Mouse (Mus musculus) hindbrain, embryonic 13.5 days (tissue): ENCODE measurements around the gene Edn2. TPM values are rescaled to one million over a fixed set of nuclear protein-coding genes. Genes with fewer than 3 reads are reported as not detected.

Source experiments
- ATAC-seq: fragments of 200-750 bp; cut with Nextera tagmentation; 2 replicates; pipeline ENCODE4 v1.8.0; 2017; ENCODE audit warnings: moderate TSS enrichment; ENCODE audit not compliant: low FRiP score
- H3K27ac ChIP-seq: fragments of 300-500 bp; sonication (generic); 2 replicates; pipeline ENCODE4 v1.5.1; 2015; ENCODE audit warnings: inconsistent platforms, mild to moderate bottlenecking, moderate library complexity
- H3K27me3 ChIP-seq: fragments of 300-500 bp; sonication (generic); 2 replicates; pipeline ENCODE4 v1.6.1; 2015; ENCODE audit warnings: mild to moderate bottlenecking, inconsistent platforms
- H3K36me3 ChIP-seq: fragments of 300-500 bp; sonication (generic); 2 replicates; pipeline ENCODE4 v1.6.1; 2015; ENCODE audit warnings: mild to moderate bottlenecking, inconsistent platforms
- H3K4me1 ChIP-seq: fragments of 300-500 bp; sonication (generic); replicated peaks from 2 replicates; pipeline ENCODE4 v1.6.1; 2015; ENCODE audit warnings: inconsistent platforms
- H3K4me2 ChIP-seq: fragments of 300-500 bp; sonication (generic); 2 replicates; pipeline ENCODE4 v1.6.1; 2015; ENCODE audit warnings: inconsistent platforms, mild to moderate bottlenecking, moderate library complexity
- H3K4me3 ChIP-seq: fragments of 300-500 bp; sonication (generic); 2 replicates; pipeline ENCODE4 v1.5.1; 2015; ENCODE audit warnings: mild to moderate bottlenecking, inconsistent platforms
- H3K9ac ChIP-seq: fragments of 300-500 bp; sonication (generic); 2 replicates; pipeline ENCODE4 v1.6.1; 2015; ENCODE audit warnings: mild to moderate bottlenecking, inconsistent platforms
- H3K9me3 ChIP-seq: fragments of 300-500 bp; sonication (generic); 2 replicates; pipeline ENCODE4 v1.6.1; 2016; ENCODE audit warnings: inconsistent platforms
- WGBS: fragments of 180-500 bp; shearing (Covaris S2); methylation state at CpG from one replicate; pipeline ENCODE4 v1.1.7; 2015; 5-methylcytosine and 5-hydroxymethylcytosine counted together
- polyA plus RNA-seq: library from polyadenylated mRNA; unstranded; fragments of >200 nt; fragmentation: Nextera tagmentation; extraction: Ambion mirVana; gene quantifications from 2 replicates; pipeline ENCODE4 v1.2.1, GENCODE M21; 2015

Edn2 gene
- polyA plus RNA-seq, 1 experiment from 2014 or later = 0.12 TPM

DNA sequence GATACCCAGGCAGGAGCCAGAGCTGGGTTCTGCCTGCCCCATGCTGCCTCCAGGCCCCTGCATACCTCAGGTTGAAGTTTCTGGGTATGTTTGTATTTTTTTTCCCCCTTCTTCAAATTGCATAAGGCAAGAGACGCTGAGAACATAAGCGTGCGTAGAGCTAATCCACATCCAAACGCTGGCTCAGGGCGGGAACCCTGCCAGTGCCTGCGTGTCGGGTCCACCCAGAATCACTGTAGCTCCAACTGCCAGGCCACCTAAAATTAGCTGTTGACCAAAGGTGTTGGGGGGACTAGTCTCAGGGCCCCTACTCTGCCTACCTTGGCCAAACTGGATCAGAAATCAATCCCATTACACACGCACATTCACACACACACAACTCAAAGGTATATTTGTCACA is 1.6 kb downstream of the Edn2 start:
- Histone ChIP-seq H3K27ac (no peak overlapping the region), H3K4me2 (no peak overlapping the region), H3K9ac (no peak overlapping the region), H3K4me1 (peaks cover 20% of the 10 kb centered on the region), H3K9me3 (no peaks in the 10 kb centered on the region), H3K4me3 (no peak overlapping the region), H3K36me3 (no peaks in the 10 kb centered on the region), H3K27me3 (peaks cover 14% of the 10 kb centered on the region; the same call in 1 of the 2 replicates)
- no peak for ATAC-seq
- 90% methylated on average over 8 of the region's 8 CpGs for WGBS

DNA sequence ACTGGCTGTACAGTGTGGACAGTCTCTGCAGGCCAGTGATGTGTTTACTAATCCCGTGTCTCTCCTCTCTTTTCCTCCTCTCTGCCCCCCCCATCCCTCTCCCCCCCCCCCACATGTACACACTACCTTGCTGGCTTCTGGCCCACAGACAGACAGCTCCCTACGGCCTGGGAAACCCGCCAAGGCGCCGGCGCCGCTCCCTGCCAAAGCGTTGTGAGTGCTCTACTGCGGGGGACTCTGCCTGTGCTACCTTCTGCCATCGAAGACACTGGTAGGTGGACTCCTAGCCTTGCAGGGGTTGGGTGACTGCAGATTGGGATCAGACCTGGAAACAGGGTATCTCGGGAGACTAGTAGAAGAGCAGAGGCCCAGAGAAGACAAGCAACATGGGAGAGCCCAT is 2.2 kb downstream of the Edn2 start:
- peaks cover 20% of the 10 kb centered on the region for H3K4me1 ChIP-seq
- no peaks in the 10 kb centered on the region for H3K9me3 ChIP-seq
- H3K36me3 ChIP-seq = no peaks in the 10 kb centered on the region
- peaks cover 14% of the 10 kb centered on the region; the same call in 1 of the 2 replicates for H3K27me3 ChIP-seq
- H3K4me2 ChIP-seq = no peak overlapping the region
- no peak overlapping the region for H3K9ac ChIP-seq
- WGBS = 70% methylated on average over 11 of the region's 11 CpGs
- no peak overlapping the region for H3K27ac ChIP-seq
- no peak overlapping the region for H3K4me3 ChIP-seq
- peak; percentile 54; the same call in 1 of the 2 replicates for ATAC-seq

DNA sequence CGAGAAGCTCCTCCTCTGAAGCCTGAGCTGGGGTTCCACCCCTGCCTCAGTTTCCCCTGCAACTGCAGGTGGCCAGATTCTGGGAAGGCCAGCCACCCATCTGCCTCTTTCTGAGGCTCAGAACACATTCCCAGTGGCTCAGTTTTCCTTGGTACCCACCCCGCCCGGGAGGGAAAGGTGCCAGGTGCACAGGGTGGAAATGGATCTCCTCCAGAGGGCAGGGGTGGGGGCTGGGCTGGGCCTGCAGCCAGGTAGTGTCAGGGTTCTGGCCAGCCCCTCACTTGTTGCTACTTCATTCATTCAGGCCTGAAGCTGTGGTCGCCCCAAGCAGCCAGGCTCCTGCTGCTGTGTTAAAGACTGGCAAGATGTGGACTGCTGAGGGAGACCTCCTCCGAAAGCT is 3.3 kb downstream of the Edn2 start:
- Histone ChIP-seq H3K9me3 (no peaks in the 10 kb centered on the region), H3K27me3 (peaks cover 14% of the 10 kb centered on the region; the same call in 1 of the 2 replicates), H3K36me3 (no peaks in the 10 kb centered on the region), H3K4me2 (no peak overlapping the region), H3K27ac (no peak overlapping the region), H3K9ac (no peak overlapping the region), H3K4me3 (no peak overlapping the region), H3K4me1 (peaks cover 28% of the 10 kb centered on the region)
- 91% methylated on average over 5 of the region's 5 CpGs for WGBS
- ATAC-seq = no peak

DNA sequence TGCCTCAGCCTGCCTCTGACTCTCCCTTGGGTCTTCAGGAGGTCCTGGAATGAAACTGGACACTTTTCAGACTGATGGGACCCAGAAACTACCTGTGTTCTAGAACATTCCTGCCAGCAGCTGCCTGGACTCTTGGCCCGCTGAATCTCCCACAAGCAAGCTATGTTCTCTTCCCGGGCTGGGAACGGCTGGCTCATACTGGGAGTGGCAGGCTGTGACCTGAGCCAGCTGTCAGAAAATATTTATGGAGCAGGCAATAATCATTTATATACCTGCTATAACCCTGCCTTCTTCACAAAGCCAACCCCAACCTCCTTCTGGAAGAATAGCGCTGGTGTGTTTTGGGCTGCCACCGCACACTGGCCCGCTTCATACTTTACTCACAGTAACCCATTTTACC is 6.8 kb downstream of the Edn2 start:
- Histone ChIP-seq H3K27me3 (no peaks in the 10 kb centered on the region), H3K4me1 (peaks cover 30% of the 10 kb centered on the region), H3K9ac (no peak overlapping the region), H3K36me3 (no peaks in the 10 kb centered on the region), H3K4me2 (no peak overlapping the region), H3K27ac (no peak overlapping the region), H3K9me3 (no peaks in the 10 kb centered on the region), H3K4me3 (no peak overlapping the region)
- 92% methylated on average over 6 of the region's 6 CpGs for WGBS
- no peak for ATAC-seq

DNA sequence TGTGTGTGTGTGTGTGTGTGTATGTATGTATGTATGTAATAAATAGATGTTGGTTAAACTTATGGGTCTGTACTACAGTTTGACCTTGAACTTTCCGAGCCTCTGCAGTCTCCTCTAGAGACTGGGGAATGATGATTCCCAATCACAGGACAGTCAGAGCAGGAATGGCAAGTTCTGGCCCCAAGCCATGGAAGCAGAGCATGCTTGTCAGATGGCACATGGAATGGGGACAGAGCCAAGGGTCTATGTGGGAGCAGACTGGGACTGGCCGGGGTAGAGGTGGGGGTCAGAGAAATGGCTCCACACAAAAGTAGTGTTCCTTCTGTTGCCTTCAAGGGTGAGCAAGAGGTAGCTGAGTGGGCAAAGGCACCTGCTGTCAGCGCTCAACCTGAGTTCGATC is 7.3 kb downstream of the Edn2 start:
- H3K9me3 ChIP-seq = no peaks in the 10 kb centered on the region
- no peak overlapping the region for H3K4me3 ChIP-seq
- WGBS = 87% methylated on average over 4 of the region's 4 CpGs
- no peaks in the 10 kb centered on the region for H3K36me3 ChIP-seq
- no peak overlapping the region for H3K9ac ChIP-seq
- peaks cover 24% of the 10 kb centered on the region for H3K4me1 ChIP-seq
- no peak for ATAC-seq
- no peaks in the 10 kb centered on the region for H3K27me3 ChIP-seq
- no peak overlapping the region for H3K4me2 ChIP-seq
- no peak overlapping the region for H3K27ac ChIP-seq

DNA sequence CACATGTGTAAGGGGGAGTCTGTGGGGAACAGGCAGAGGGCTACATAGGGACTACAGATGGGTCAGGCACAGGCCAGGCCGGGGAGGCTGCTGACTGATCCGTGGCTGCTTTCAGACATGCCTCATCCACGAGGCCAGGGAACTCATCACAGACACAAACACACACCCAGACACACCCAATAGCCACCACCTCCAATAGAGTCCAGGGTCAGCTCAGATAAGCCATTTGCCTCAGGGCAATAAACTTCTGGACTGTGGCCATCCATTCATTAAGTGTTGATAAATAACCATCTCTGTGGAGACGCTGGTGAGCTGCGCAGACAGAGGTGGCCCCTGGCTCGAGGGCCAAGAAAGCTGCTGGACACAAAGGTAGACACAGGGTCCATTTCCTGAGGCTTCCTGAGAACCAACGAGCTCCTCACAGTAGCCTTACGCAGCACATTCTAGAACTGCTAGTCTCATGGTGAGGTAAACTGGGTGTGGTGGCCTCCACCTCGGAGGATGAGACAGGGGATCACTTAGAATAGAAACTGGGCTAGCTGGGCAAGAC is 9.5 kb downstream of the Edn2 start:
- H3K4me3 ChIP-seq = no peak overlapping the region
- H3K4me2 ChIP-seq = no peak overlapping the region
- H3K9me3 ChIP-seq = no peaks in the 10 kb centered on the region
- ATAC-seq = no peak
- no peak overlapping the region for H3K27ac ChIP-seq
- WGBS = 64% methylated on average over 9 of the region's 9 CpGs
- H3K4me1 ChIP-seq = peaks cover 21% of the 10 kb centered on the region
- H3K9ac ChIP-seq = no peak overlapping the region
- no peaks in the 10 kb centered on the region for H3K36me3 ChIP-seq
- no peaks in the 10 kb centered on the region for H3K27me3 ChIP-seq

DNA sequence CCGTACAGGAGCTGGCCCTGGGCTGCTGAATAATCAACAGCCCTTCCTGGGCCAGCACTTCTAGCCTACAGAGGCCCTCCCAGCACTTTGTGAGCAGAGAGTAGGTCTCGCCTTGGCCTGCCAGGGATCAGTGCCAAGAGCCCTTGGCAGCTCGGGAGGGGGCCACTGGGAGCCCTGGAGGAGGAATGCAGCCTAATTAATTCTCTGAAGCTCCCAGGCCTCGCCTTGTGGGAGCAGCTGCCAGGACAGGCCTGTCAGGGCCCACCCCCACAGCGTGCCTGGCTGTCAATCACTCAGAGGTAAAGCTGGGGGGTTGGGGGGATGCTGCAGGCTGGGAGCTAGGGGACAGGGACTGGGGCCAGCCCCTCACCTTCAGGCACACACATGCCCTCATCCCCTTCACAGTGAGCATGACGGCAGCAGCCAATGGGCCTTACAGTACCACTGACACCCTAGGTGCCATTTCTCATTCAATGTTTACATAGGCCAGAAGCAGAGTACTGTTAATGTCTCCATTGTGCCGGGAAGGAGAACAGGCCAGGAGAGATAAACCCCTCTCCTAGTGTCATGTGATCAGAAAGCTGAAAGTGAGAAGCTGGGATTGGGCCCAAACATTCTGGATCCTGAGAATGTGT is 11.2 kb downstream of the Edn2 start:
- Histone ChIP-seq H3K27me3 (0 out of 2 replicates have a peak, but pooled peaks cover 2% of the 10 kb centered on the region), H3K36me3 (no peaks in the 10 kb centered on the region), H3K27ac (peak overlapping the region; percentile 35; the same call in 1 of the 2 replicates), H3K4me3 (no peak overlapping the region), H3K4me1 (peaks cover 21% of the 10 kb centered on the region), H3K4me2 (no peak overlapping the region), H3K9ac (no peak overlapping the region), H3K9me3 (no peaks in the 10 kb centered on the region)
- WGBS = 17% methylated on average over 7 of the region's 7 CpGs
- peak; percentile 89 for ATAC-seq

DNA sequence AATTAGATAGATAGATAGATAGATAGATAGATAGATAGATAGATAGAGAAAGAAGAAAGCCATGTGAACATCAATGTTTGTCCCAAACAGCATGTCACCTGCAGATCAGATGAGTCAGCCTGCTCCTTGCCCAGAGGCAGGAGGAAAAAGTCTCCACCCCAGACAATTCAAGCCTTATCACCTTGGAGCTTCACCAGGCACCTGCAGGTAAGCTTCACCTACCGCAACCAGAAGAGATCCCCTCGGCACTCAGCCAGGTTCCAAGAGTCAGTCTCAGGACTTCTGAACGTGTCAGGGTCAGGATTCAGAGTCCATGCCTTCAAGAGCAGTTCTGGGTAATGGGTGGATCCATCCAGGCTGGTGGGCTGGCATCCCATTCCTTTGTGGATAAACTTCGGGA is 18.1 kb downstream of the Edn2 start:
- 0 out of 2 replicates have a peak, but pooled peaks cover 3% of the 10 kb centered on the region for H3K27me3 ChIP-seq
- no peaks in the 10 kb centered on the region for H3K36me3 ChIP-seq
- no peak overlapping the region for H3K9ac ChIP-seq
- H3K9me3 ChIP-seq = no peaks in the 10 kb centered on the region
- ATAC-seq = no peak
- WGBS = 85% methylated on average over 4 of the region's 4 CpGs
- no peak overlapping the region for H3K4me2 ChIP-seq
- H3K4me3 ChIP-seq = no peak overlapping the region
- no peak overlapping the region for H3K27ac ChIP-seq
- peaks cover 4% of the 10 kb centered on the region for H3K4me1 ChIP-seq

DNA sequence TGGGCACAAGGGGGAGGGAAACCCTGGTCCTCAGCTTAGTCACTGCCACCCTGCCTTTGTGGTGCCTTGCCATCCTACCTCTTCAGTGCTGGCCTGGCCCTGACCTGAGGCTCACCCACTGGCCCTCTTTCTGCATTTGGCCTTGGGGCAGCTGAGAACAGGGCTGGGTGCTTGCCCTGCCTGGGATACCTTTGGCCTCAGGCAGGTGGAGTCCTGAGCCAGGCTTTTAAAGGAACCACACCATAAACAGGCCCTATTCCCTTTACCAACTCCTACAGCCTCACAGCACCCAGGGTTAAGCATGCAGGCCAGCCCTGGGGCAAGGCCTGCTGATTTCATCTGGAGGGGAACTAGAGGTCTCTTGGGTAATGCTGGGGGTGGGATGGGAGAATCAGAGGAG is 19.5 kb downstream of the Edn2 start:
- peaks cover 9% of the 10 kb centered on the region for H3K4me1 ChIP-seq
- H3K36me3 ChIP-seq = no peaks in the 10 kb centered on the region
- H3K27me3 ChIP-seq = 0 out of 2 replicates have a peak, but pooled peaks cover 3% of the 10 kb centered on the region
- no peaks in the 10 kb centered on the region for H3K9me3 ChIP-seq
- no peak overlapping the region for H3K4me2 ChIP-seq
- no peak overlapping the region for H3K9ac ChIP-seq
- no peak overlapping the region for H3K4me3 ChIP-seq
- ATAC-seq = no peak
- no peak overlapping the region for H3K27ac ChIP-seq

DNA sequence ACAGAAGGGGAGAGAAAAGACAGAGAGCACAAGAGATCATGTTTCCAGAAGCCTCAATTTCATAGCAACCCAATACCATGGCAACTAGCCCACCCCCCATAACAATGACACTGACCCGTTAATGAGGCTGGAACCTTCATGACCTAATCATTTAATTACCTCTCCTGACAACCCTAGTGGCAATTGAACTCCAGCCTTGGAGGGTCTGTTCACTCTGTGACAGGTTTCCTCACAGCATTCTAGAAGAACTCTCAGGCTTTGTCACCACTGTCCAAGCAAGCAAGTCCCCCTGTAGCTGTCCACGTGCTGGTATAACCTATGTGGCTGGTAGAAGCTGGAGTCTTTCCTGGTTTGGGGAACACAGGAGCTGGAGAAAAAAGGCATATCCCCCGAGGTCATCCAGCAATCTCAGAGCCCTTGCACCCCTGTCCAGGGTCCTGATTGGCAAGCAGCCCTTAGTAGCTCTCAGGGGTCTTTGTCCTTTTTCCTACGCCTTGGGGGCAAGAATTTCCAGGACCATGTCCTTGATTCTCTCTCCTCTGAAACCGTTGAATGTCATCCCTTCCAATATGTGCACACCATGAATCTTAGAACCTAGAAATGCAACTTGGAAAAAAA is 23.5 kb downstream of the Edn2 start:
- Histone ChIP-seq H3K4me1 (peaks cover 18% of the 10 kb centered on the region), H3K36me3 (no peaks in the 10 kb centered on the region), H3K4me2 (no peak overlapping the region), H3K9me3 (no peaks in the 10 kb centered on the region), H3K27ac (no peak overlapping the region), H3K27me3 (0 out of 2 replicates have a peak, but pooled peaks cover 4% of the 10 kb centered on the region), H3K9ac (no peak overlapping the region), H3K4me3 (no peak overlapping the region)
- WGBS = 26% methylated on average over 5 of the region's 5 CpGs
- ATAC-seq = no peak

DNA sequence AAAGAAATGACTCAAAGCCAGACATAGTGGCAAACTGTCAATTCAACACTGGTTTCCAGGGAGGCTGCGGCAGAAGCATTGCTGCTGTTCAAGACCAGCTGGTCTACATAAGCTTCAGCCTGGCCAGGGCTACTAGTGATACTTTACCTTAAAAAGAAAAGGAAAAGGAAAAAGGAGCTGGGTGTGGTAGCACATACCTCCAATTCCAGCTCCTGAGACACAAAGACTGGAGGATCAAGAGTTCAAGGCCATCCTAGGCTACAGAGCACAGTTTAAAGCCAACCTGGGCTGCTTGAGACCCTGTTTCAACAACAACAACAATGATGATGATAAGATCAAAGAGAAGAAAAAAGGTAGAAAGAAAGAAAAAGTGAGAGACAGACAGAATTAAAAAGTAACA is 25.4 kb downstream of the Edn2 start:
- H3K4me2 ChIP-seq = no peak overlapping the region
- H3K4me3 ChIP-seq = no peak overlapping the region
- H3K4me1 ChIP-seq = peaks cover 27% of the 10 kb centered on the region
- 97% methylated on average over 1 of the region's 1 CpGs for WGBS
- H3K9me3 ChIP-seq = no peaks in the 10 kb centered on the region
- H3K36me3 ChIP-seq = no peaks in the 10 kb centered on the region
- H3K27ac ChIP-seq = no peak overlapping the region
- ATAC-seq = no peak
- H3K27me3 ChIP-seq = 0 out of 2 replicates have a peak, but pooled peaks cover 4% of the 10 kb centered on the region
- H3K9ac ChIP-seq = no peak overlapping the region

DNA sequence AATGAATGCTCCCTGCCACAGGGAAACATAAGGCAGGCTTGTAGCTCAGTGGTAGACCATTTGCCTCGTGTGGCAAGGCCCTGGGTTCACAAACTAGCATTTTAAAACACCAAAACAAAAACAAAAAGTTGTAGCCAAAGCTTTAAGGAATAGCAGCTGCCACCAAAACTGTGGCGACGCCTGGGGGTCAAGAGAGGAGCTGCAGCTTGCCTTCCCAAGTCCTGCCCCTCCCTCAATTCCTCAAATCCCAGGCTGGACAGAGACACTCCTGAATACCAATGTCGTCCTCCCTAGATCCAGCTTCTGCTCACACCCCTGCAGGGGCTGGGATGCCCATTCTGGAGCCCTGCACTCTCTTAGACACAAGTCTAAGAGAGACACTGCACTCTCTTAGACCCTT is 25.9 kb downstream of the Edn2 start:
- peaks cover 27% of the 10 kb centered on the region for H3K4me1 ChIP-seq
- H3K36me3 ChIP-seq = no peaks in the 10 kb centered on the region
- H3K4me2 ChIP-seq = no peak overlapping the region
- H3K4me3 ChIP-seq = no peak overlapping the region
- H3K27ac ChIP-seq = no peak overlapping the region
- 5% methylated on average over 4 of the region's 4 CpGs for WGBS
- H3K9ac ChIP-seq = no peak overlapping the region
- H3K9me3 ChIP-seq = no peaks in the 10 kb centered on the region
- no peak for ATAC-seq
- H3K27me3 ChIP-seq = 0 out of 2 replicates have a peak, but pooled peaks cover 4% of the 10 kb centered on the region

DNA sequence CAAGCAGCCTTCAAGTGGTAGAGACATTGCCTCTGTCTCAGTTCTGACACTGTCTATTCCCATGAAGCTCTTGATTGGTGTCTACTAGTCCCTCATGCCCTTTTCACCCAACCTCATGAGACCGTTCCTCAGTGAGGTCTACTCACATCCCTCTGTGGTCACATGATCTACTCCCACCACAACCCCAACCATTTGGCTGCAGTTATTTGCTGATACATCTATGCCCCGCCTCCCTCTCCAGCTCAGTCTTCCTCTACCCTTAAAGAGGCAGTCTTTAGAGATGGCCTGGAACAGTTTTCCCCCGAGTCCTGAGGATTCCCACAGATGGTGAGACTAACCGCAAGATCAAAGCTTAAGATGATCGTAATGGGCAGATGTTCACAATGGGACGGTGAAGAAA is 27.2 kb downstream of the Edn2 start:
- peak overlapping the region; percentile 61; the same call in 1 of the 2 replicates for H3K27ac ChIP-seq
- no peaks in the 10 kb centered on the region for H3K36me3 ChIP-seq
- H3K4me3 ChIP-seq = no peak overlapping the region
- H3K9ac ChIP-seq = no peak overlapping the region
- peaks cover 27% of the 10 kb centered on the region for H3K4me1 ChIP-seq
- H3K27me3 ChIP-seq = 0 out of 2 replicates have a peak, but pooled peaks cover 4% of the 10 kb centered on the region
- 87% methylated on average over 6 of the region's 6 CpGs for WGBS
- no peak overlapping the region for H3K4me2 ChIP-seq
- no peaks in the 10 kb centered on the region for H3K9me3 ChIP-seq
- ATAC-seq = peak; percentile 15
